Mouse (Mus musculus) mouse trophoblast stem cell (cell line): ENCODE results near the gene Vmp1.

Experiments
- in situ Hi-C, 2 experiments: fragments of 300-500 bp; cut with MseI, MboI; formaldehyde crosslinking; loops; 2 replicates in 1 of 2; 3 replicates in 1 of 2; pipeline ENCODE4 v1.15.1; 2025

The Vmp1 gene

DNA sequence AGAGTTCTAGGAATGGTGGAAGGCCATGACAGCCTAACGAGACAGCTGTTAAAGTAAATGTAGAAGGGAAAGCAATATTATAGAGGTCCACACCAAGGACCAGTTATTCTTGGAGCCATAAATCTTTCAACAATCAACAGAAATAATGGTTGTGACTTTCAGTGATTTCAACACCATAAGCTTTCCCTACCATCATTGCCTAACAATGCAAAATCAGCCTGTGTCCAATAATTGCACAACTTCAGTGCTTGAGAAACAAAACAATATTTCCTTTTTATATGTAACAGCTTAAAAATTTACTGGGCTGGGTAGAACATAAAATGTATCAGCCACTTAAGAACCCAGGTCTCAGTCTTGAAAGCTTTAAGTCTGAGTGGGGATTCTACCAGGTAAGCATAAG lies 79.9 kb downstream of the Vmp1 start:
- in situ Hi-C loops: no loop called here

DNA sequence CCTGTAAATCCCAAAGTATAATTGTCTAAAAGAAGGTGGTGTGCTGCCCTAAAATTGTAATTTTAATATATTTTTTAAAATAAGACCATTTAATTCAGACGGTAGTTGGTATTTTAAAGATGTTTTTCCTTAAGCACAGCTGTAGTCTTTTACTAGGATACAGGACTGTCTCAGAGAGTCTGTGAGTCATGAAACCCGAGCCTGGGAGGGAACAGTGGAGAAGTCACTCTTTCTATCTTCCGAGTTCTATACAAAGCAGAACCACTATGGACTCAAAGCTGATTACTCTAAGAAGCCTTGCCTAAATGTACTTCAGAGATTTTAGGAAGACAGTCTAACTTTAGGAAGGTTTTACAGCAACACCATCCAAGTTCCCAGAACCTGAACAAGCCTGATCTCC lies 81.5 kb downstream of the Vmp1 start:
- in situ Hi-C loops: no loop called here

DNA sequence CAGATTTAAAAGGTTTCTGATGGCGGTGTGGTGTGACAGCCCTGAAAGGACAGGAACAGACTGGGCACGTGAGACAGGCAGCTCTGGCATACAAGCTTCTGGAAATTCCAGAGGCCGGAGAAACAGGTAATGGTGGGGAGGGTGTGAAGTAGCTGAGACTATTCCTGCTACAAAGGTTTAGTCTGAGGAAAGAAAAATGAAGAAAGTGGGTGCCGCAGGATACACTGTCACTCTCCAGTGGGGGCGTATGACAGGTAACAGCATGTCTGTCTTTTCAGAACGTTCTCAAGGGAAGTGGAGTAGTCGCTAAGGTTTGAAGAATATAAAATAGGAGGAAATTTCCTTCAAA lies 83.5 kb downstream of the Vmp1 start:
- in situ Hi-C loops: no loop called here

DNA sequence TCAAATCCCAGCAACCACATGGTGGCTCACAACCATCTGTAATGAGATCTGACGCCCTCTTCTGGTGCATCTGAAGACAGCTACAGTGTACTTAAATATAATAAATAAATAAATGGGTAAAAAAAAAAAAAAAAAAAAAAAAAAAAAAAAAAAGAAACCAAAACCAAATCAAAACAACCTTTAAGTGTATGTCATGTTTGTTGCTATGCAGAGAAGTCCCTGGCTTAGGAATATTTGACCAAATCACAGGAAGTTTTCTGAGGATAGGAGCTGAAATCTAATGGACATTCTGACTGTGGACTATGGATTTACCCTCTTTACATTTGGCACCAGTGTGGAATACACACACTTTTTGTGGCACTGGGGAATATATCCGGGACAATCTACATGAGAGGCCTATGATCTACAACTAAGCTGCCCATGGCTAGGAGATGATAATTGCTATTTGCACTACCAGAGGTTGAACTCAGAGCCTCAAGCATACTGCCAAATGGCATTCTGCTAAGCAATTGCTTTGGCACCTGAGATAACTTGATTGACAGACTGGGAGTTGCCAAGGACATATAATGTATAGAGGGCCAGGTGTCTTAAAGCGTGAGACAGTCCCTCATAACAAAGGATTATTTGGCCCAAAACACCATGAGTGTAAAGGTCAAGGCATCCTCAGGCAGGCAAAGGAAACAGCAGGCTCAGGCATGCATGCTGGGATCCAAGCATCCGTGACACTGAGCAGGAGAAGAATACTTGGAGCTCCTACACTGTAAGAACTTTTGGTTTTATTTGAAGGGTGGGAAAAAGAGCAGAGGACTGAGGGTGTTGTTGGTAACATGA lies 84.0 kb downstream of the Vmp1 start:
- in situ Hi-C loops: no loop called here

DNA sequence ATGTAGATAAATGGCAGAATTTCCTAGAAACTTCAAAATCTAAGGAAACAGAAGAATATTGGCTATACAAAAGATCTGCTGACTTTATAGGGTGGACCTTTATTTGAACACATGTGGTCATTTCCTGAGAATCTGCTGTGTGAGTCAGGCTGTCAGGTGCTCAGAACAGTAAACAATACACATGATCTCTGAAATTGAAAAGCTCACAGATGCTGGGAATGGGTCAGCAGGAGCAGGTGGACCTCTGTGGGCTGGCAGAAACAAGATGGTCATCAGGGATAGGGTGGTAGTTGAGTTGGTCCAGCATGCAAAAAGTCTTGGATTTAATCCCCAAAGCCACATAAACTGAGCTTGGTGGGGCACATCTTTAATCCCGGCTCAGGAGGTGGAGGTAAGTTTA lies 85.1 kb downstream of the Vmp1 start:
- in situ Hi-C loops: no loop called here

DNA sequence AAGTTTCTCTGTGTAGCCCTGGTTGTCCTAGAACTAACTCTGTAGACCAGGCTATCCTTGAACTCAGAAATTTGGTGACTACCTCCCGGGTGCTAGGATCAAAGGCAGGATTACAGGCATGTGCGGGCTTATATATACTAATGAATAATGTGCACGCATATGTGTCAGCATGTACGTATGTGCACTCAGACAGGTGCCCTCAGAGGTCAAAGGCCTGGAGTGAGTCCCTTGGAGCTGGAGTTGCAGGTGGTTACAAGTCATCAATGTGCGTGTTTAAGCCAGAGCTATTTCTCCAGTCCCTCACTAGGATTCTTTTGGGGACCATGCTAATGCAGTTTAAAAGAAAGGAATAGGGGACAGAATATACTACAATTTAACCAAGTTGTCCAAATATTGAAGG lies 85.5 kb downstream of the Vmp1 start:
- in situ Hi-C loops: no loop called here

DNA sequence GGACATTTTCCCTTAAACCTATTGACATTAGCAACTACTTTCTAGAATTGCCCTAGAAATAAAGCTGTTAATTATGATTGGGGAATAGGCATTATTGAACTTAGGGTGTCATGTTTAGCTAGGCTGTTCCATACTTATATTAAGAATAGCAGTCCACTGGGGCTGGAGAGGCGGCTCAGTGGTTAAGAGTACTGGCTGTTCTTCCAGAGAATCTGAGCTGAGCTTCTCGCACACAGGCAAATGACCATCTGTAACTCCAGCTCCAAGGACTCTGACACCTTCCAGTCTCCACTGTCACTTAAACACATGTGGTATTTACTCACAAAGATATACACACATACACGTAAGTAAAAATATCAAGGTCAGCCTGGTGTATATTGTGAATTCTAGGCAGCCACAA lies 86.7 kb downstream of the Vmp1 start:
- in situ Hi-C loops: no loop called here

DNA sequence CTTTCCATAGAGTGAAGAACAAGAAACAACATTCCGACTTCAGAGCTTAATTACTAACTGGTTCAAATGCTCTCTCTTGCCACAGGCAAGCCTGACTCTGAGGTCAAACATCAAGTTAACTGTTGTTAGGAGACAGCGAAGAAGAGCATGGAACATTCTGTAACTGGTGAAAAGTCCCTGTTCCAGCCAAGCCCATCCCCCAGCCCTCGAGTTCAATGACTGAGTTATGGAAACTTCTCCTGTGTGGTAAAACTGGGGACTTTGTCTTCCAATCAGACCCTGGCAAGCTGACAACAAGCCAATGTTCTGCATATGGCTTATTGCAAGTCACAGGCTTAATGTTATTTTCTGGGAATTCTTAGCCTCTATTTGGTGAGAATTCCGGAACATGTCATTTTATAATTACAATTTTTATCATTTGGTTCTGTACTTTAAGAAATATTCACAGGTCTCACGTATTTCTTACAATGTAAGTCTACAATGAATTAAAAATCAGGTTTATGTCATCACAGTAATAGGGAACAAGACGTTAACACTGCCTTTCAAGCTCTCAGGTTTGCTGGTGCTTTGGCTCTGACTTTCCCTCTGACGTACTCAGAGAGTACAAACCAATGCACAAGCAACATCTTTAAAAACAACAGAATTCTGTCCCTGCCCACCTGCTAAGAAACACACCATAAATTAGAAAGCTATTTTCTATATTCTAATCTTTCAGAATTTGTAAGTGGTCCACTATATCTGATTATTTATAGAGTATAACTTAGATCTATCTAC lies 87.3 kb downstream of the Vmp1 start:
- in situ Hi-C loops: no loop called here

DNA sequence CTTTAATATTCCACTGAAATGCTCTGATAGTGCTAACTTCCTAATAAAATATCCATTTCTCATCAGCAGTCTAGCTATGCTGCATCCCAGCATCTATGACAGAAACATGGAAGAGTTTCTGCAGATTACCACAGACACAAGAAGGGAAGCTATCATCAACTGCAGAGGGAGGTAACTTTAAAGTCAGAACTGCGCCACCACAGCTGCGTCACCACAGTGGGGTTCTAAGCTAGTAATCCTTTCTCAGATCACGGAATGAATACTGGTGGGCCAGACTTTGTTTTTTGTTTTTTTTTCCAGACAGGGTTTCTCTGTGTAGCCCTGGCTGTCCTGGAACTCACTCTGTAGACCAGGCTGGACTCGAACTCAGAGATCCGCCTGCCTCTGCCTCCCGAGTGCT lies 88.3 kb downstream of the Vmp1 start:
- in situ Hi-C loops: no loop called here

DNA sequence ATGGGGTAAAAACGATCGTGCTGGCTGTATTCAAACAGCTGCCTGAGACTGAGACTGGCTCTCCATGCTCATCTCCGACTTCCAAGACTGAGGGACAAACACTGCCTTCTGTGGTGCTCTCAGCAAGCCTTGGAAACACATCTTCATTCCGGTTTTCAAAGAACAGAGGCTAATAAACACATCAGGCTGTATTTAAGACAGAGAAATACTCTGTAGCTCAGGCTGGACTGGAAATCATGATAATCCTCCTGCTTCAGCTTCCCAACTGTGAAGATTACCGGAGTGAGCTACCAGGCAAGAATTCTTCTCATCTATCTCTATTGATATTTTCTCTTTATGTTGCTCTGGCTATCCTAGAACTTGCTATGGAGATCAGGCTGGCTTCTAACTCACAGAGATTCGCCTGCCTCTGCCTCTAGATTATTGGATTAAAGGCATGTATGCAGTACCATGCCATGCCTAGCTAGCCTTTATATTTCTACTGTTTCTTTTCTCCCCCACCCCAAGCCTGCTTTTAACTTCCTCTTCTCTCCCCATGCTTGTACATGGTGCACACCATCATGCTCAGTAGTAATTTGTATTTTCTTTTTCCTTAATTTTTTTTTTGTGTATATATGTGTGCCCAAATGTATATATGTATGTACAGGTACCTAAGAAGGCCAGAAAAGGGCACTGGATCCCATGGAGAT lies 89.3 kb downstream of the Vmp1 start:
- in situ Hi-C loops: no loop called here

DNA sequence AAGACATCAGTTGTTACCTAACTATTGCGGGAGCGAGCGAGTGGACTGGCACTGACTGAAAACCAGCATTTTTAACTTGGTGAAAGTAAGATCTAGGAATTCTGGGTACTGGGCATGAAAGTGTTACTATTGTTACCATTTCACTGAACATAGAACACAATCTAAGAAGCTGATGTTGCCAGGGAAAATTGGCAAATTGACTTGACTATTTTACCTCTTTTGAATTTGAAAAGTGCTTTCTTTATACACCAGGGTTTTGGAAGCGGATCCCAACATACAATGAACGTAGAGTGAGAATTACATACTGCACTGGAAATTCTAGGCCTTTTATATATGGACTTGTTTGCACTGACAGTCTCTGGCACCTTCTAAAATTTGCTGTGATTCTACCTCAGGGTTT lies 90.2 kb downstream of the Vmp1 start:
- in situ Hi-C loops: no loop called here

DNA sequence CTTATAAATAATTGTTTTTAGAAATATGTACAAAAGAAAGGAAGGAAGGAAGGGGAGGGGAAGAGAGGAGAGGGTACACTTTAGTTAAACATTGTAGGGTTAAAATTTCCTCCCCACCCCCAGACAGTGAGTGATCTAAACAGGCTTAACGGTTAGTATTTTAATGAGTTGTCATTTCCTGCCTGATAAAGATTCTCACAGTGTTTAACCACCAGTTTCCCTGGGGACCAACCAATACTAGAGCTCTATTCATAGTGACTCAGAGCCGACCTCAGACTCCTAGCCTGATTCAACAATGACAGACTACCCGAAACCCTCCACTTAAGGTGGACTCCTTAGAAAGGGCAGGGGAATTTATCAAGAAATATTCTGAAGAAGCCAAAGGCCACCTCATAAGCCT lies 90.6 kb downstream of the Vmp1 start:
- in situ Hi-C loops: no loop called here

DNA sequence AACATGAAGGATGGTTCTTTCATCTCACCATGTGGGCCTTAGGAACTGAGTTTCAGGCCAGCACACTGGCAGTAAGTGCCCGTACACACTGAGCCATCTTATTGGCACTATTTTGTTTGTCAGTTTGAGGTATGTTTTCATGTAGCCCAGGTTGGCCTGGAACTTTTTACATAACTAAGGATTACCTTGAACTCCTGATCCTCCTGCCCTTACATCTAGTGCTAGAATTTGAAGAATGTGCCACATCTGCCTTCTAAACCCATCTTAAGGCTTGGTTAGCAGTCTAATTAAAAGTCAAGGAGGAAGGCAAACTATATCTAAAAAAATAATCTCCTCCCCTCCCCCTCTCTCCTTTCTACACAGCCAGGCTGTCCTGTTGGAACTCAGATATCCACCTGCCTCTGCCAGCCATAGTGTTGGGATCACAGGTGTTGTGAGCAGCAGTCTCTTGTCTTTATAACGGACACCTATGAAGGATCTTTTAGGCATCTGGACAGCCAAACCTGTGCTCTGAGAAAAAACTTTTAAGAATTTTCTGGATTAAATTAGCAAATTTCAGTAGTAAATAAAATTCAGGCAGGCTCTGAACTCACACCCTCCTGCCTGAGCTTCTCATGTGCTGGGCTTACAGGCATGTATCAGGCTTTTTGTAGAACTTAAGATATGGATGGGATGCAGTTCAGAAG lies 91.6 kb downstream of the Vmp1 start:
- in situ Hi-C loops: no loop called here

DNA sequence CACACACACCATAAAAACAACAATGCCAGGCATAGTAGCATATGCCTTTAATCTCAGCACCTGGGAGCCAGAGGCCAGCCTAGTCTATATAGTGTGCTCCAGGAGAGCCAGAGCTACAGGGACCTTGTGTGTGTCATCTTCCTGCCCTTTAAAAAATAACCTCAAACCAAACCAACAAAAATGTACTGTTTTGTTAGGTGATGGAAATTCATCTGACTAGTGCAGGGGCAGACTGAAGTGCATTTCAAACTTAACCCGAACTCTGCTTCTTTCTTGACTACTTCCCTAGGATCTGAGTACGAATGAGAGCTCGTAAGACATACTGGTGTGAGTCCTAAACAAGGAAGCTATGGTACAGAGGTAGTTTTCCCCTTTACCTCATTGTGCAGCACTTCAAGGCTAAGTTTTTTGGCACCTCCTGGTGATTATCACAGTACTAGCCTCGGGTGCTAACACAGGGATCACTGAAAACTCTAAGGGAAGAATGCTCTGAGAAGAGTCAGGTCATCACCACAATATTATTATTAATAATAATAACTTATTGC lies 92.3 kb downstream of the Vmp1 start:
- in situ Hi-C loops: no loop called here

DNA sequence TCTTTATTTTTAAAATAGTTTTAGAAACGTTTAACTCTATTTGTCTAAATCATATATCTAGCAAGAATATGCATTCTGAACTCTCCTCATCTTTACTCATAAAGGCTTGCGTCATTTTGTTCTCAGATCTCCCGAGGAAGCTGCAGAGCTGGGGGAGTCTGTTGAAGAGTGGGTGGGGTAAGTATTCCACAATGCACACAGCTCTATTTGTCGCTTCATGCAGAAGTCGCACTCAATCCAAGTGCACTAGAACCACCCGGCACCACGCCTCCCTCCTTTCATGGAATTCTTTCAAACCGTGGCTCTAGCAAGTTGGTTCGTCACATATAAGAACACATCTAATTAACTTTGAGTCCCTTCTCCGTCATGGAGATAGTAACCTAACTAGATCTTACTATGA lies 93.1 kb downstream of the Vmp1 start:
- in situ Hi-C loops: no loop called here

DNA sequence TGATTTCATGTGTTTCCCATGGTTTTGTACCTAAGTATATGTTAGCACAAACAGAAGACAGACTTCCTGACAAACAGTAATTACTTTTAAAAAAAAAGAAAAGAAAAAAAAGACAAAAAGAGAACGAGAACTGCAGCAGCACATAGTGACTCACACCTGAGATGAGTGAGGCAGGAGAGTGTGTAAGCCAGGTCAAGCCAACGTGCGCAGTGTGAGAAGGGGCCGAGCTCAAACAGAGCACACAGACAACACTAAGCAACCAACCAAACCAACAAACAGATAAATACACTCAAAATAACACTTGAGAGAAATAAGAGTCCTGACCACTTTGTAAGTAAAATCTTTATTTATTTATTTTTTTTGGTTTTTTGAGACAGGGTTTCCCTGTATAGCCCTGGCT lies 93.6 kb downstream of the Vmp1 start:
- in situ Hi-C loops: no loop called here

DNA sequence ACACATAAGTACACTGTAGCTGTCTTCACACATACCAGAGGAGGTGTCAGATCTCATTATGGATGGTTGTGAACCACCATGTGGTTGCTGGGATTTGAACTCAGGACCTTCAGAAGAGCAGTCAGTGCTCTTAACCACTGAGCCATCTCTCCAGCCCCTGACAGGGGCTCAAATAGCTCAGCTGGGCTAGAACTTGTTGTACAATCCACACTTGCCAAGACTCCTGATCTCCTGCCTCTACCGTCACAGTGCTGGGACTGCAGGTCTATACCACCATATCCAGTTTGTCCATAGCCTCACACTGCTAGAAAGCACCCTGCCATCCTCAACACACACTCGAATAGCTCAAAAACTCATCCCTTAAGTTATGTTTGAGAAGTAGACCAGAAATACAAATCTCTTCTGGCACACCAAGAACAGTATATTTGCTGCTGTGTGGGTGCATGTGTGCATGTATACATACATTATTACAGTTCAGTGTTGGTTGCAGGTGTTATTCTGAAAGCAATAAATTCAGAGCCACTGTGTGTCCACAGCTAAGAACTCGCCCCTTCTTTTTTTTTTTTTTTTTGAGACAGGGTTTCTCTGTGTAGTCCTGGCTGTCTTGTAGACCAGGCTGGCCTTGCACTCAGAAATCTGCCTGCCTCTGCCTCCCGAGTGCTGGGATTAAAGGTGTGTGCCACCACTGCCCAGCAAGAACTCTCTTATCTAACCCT lies 94.9 kb downstream of the Vmp1 start:
- in situ Hi-C loops: no loop called here

DNA sequence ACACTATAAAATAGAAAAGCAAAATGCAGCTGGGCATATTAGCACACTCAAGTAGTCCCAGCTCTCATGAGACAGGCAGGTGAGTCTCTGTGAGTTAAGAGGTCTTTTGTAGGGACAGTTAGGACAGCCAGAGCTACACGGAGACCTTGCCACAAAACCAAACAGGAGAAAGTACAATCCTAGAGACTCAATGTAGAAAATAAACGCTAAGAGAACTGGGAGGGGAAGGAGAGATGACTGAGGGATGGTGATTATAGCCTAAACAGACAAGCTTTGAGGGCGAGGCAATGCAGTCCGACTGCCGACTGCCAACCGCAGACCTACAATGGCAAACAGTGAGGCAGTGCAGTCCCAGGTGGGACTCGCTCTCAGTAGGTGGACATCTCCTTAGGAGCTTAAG lies 95.8 kb downstream of the Vmp1 start:
- in situ Hi-C loops: no loop called here

DNA sequence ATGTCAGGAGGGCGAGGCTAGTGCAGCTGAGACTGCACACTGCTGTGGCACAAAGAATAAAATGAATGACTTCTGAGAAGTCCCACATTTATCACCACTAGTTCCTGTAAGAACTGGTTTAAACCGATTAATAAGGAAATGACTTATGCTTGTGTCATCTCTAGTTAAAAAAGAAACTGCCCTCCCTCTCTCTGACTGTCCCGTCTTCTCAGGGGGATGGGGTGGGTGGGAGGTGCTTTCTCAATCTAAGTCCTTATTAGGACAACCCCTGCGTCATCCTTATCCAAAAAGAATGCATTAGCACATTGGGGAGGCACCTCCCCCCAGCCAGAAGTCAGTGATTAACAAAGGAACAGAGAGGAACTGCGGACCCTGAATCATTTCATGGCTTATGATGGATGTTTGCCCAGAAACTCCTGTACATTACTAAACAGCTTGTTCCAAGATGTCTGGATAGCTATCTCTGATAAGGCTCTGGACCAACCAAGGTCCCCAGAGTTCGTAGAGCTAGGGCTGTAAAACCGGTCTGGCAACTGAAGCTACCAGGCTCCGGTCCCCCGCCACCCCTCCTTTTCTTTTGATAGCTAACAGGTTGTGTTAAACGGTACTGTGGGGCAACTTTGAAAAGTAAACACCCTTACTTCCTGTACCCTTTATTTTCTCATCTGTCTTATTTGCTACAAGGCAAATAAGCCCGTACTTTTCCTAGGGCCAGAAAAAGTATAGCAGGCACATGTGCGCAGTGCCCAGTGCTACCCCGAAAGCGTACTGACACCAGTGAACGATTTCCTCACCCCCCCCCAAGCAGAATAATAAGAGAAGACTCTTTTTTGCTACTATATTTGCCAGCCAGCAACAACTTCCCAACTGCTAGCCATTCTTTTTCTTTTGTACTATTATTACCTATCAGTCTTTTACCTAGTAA lies 96.5 kb downstream of the Vmp1 start:
- in situ Hi-C loops: no loop called here

DNA sequence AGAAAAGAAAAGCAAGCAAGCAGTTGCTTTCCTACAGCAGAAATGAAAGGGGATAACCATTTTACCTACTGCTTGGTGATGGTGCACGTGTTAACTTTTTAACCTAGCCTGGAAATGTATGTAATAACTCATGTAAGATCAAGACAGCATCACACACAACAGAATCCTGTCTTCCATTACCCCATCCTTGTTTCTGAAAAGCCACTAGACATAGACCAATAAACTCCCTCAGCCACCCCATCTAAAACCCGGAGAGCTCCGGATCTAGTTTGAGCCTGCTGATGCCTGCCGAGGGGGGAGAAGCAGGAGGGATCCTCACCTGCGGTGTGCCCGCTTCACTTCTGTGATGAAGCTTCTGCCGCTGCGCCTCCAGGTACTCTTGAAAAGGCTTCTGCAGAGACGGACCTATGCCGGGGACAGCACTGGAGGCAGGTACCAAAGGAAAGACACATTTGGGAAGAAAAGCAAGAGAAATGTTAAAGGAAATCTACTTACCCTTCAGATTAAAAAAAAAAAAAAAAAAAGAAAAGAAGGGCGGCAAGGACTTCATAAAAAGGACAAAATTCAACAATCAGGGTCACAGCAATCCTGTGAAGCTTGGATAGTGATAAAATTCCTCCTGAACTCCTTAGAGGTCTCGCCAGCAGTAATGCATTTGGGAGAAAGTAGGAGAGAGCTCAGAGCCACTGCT lies 97.3 kb downstream of the Vmp1 start:
- in situ Hi-C loops: no loop called here
